Mouse (Mus musculus) CH12.LX (cell line): ENCODE measurements at regions not wholly inside any gene's neighbourhood (a gene's known extent, or its start where the extent isn't known, plus 50 kb on each side); places are given as distances from the start of the nearest gene placed in this dataset.

Experiments used
- DNase-seq: peaks from one replicate; pipeline ENCODE4 v3.0.0-alpha.2; 2013; ENCODE audit errors: extremely low read depth
- H3K27ac ChIP-seq: 2 replicates; pipeline ENCODE4 v1.5.1; 2012; ENCODE audit warnings: low read depth, mild to moderate bottlenecking, control low read depth, moderate library complexity; ENCODE audit not compliant: insufficient read depth
- H3K27me3 ChIP-seq: replicated peaks from 2 replicates; pipeline ENCODE3; 2012; ENCODE audit warnings: inconsistent platforms
- H3K36me3 ChIP-seq, 2 experiments: replicated peaks in 1 of 2; 2 replicates each; pipeline versions ENCODE3 to v1.6.1; 2012; ENCODE audit warnings: inconsistent platforms in 1 of 2, low read length in 1 of 2, mild to moderate bottlenecking in 1 of 2, mixed read lengths in 1 of 2, moderate library complexity in 1 of 2; ENCODE audit not compliant: control insufficient read depth in 1 of 2, insufficient read depth in 1 of 2
- H3K4me1 ChIP-seq, 2 experiments: 2 replicates each; pipeline ENCODE4 v1.6.1; 2012; ENCODE audit warnings: inconsistent platforms in 1 of 2, moderate library complexity in 1 of 2; ENCODE audit not compliant: insufficient read depth in 2 of 2, control insufficient read depth in 1 of 2
- H3K4me2 ChIP-seq: 2 replicates; pipeline ENCODE4 v1.6.1; 2012; ENCODE audit warnings: low read depth, mild to moderate bottlenecking, control low read depth; ENCODE audit not compliant: poor library complexity, insufficient read depth, severe bottlenecking
- H3K4me3 ChIP-seq, 3 experiments: fragments of 150-350 bp in 1 of 3; sonication (generic) in 1 of 3; replicated peaks in 1 of 3; 2 replicates each; pipeline versions ENCODE3 to v1.5.1; 2011 to 2012; ENCODE audit warnings: low read depth in 2 of 3, low read length in 2 of 3, mild to moderate bottlenecking in 2 of 3, moderate library complexity in 2 of 3, control low read depth in 1 of 3, improper control_type of control experiment in 1 of 3, inconsistent platforms in 1 of 3, mixed read lengths in 1 of 3; ENCODE audit not compliant: poor library complexity in 1 of 3
- H3K79me2 ChIP-seq: replicated peaks from 2 replicates; pipeline ENCODE4 v1.6.1; 2012; ENCODE audit warnings: mild to moderate bottlenecking, moderate library complexity; ENCODE audit not compliant: control insufficient read depth, poor library complexity, insufficient read depth, severe bottlenecking; ENCODE audit errors: extremely low read depth
- H3K9ac ChIP-seq: 2 replicates; pipeline ENCODE4 v1.6.1; 2012; ENCODE audit warnings: low read depth, mild to moderate bottlenecking, control low read depth, moderate library complexity; ENCODE audit not compliant: insufficient read depth
- H3K9me3 ChIP-seq: replicated peaks from 2 replicates; pipeline ENCODE3; 2012; ENCODE audit warnings: low read length, inconsistent platforms, mixed read lengths
- BHLHE40 ChIP-seq: IDR thresholded peaks from 2 replicates; pipeline ENCODE4 v1.6.1; 2011; ENCODE audit warnings: mild to moderate bottlenecking, low read depth, low read length, improper control_type of control experiment
- CHD2 ChIP-seq: IDR thresholded peaks from 2 replicates; pipeline ENCODE4 v1.6.1; 2011; ENCODE audit warnings: low read length, improper control_type of control experiment
- CTCF ChIP-seq, 2 experiments: IDR thresholded peaks in 1 of 2; conservative IDR thresholded peaks in 1 of 2; 2 replicates each; pipeline ENCODE4 v1.5.1; 2011 to 2012; ENCODE audit warnings: low read depth in 2 of 2, low read length in 2 of 2, improper control_type of control experiment in 1 of 2, inconsistent platforms in 1 of 2, mild to moderate bottlenecking in 1 of 2, moderate library complexity in 1 of 2
- E2F4 ChIP-seq: IDR thresholded peaks from 2 replicates; pipeline ENCODE4 v1.6.1; 2011; ENCODE audit warnings: low read depth, low read length, improper control_type of control experiment; ENCODE audit not compliant: insufficient replicate concordance
- ELF1 ChIP-seq: IDR thresholded peaks from 2 replicates; pipeline ENCODE4 v1.6.1; 2014; ENCODE audit warnings: low read depth, mild to moderate bottlenecking, inconsistent platforms, low read length, improper control_type of control experiment
- EP300 ChIP-seq: IDR thresholded peaks from 2 replicates; pipeline ENCODE4 v1.6.1; 2011; ENCODE audit warnings: low read length, improper control_type of control experiment
- ETS1 ChIP-seq: conservative IDR thresholded peaks from 2 replicates; pipeline ENCODE4 v1.6.1; 2012; ENCODE audit warnings: low read depth, mild to moderate bottlenecking, inconsistent platforms, low read length, improper control_type of control experiment, moderate library complexity
- JUND ChIP-seq: conservative IDR thresholded peaks from 2 replicates; pipeline ENCODE4 v1.6.1; 2011; ENCODE audit warnings: low read depth, low read length, improper control_type of control experiment
- MAZ ChIP-seq: IDR thresholded peaks from 2 replicates; pipeline ENCODE4 v1.6.1; 2012; ENCODE audit warnings: low read depth, mild to moderate bottlenecking, inconsistent platforms, low read length, improper control_type of control experiment, moderate library complexity
- MEF2A ChIP-seq: IDR thresholded peaks from 2 replicates; pipeline ENCODE4 v1.6.1; 2014; ENCODE audit warnings: low read depth, mild to moderate bottlenecking, inconsistent platforms, low read length, improper control_type of control experiment, borderline replicate concordance
- MYC ChIP-seq: IDR thresholded peaks from 2 replicates; pipeline ENCODE4 v1.6.1; 2011; ENCODE audit warnings: low read depth, mild to moderate bottlenecking, improper control_type of control experiment, low read length
- POLR2AphosphoS2 ChIP-seq: IDR thresholded peaks from 2 replicates; pipeline ENCODE4 v1.6.1; 2011; ENCODE audit warnings: low read depth, low read length, improper control_type of control experiment
- RCOR1 ChIP-seq: conservative IDR thresholded peaks from 2 replicates; pipeline ENCODE4 v1.6.1; 2012; ENCODE audit warnings: low read depth, mild to moderate bottlenecking, inconsistent platforms, low read length, improper control_type of control experiment
- SMC3 ChIP-seq: IDR thresholded peaks from 2 replicates; pipeline ENCODE4 v1.6.1; 2011; ENCODE audit warnings: low read depth, low read length, improper control_type of control experiment
- ZKSCAN1 ChIP-seq: IDR thresholded peaks from 2 replicates; pipeline ENCODE4 v1.6.1; 2012; ENCODE audit warnings: low read depth, inconsistent platforms, low read length, improper control_type of control experiment, borderline replicate concordance
- ZMIZ1 ChIP-seq: IDR thresholded peaks from 2 replicates; pipeline ENCODE4 v1.6.1; 2012; ENCODE audit warnings: low read depth, mild to moderate bottlenecking, inconsistent platforms, low read length, improper control_type of control experiment
- dilution Hi-C: fragments of 300-500 bp; cut with MboI; formaldehyde crosslinking; loops from 2 replicates; pipeline ENCODE4 v1.14.3; 2020; ENCODE audit warnings: low sequenced_read_pairs; ENCODE audit not compliant: extremely low pct_unique_long_range_greater_than_20kb, extremely low pct_ligation_motif_present
- in situ Hi-C: fragments of 300-500 bp; cut with MboI; formaldehyde crosslinking; loops from 3 replicates; pipeline ENCODE4 v1.14.3; 2019; ENCODE audit warnings: low sequenced_read_pairs, low pct_ligation_motif_present, low pct_unique_long_range_greater_than_20kb, mixed read lengths

GRCm38 (mm10) chr13:51946171-51946570, 99.7 kb downstream of the Gadd45g start:
- no peaks in the 10 kb centered on the region for H3K27me3 ChIP-seq
- no peaks in the 10 kb centered on the region for H3K9me3 ChIP-seq
- no peak overlapping the region for H3K4me3 ChIP-seq
- no peaks in the 10 kb centered on the region for H3K79me2 ChIP-seq
- in situ Hi-C loops (no loop called here), dilution Hi-C loops (no loop called here)
- H3K9ac ChIP-seq: no peak overlapping the region
- DNase-seq: peak; percentile 30
- no peaks in the 10 kb centered on the region for H3K36me3 ChIP-seq
- no peak overlapping the region for H3K4me2 ChIP-seq
- H3K4me1 ChIP-seq: peaks cover 11 to 48% of the 10 kb centered on the region in 2 experiments
- no peak overlapping the region for H3K27ac ChIP-seq
- TF ChIP-seq BHLHE40 (peak; percentile 23; the same call in 1 of the 2 replicates), POLR2AphosphoS2 (no peak), MYC (0 out of 2 replicates have a peak, but pooled peaks have one; percentile 28), ETS1 (no peak), MEF2A (peak; percentile 59; the same call in 1 of the 2 replicates), E2F4 (no peak), ELF1 (peak; percentile 58; the same call in 1 of the 2 replicates)

- in situ Hi-C loops: no loop called here
- Histone ChIP-seq H3K9ac (no peak overlapping the region), H3K27me3 (no peaks in the 10 kb centered on the region), H3K4me1 (peaks cover 11 to 25% of the 10 kb centered on the region in 2 experiments), H3K4me3 (no peak overlapping the region), H3K27ac (no peak overlapping the region), H3K79me2 (no peaks in the 10 kb centered on the region), H3K36me3 (no peaks in the 10 kb centered on the region), H3K4me2 (no peak overlapping the region), H3K9me3 (no peaks in the 10 kb centered on the region)
- TF ChIP-seq CTCF (conservative IDR thresholded peaks at IDR 0.05 in 1 of 2, IDR thresholded peaks at IDR 0.05 in 1 of 2; ENCODE audit: low read depth in 2 of 2, low read length in 2 of 2) (no peak), EP300 (no peak), CHD2 (no peak)
- DNase-seq: no peak
- dilution Hi-C loops: no loop called here
Measured at GRCm38 (mm10) chr13:51948896-51949295, 102.4 kb downstream of the Gadd45g start.

GRCm38 (mm10) chr13:51951506-51952038, 105.1 kb downstream of the Gadd45g start:
- Histone ChIP-seq H3K79me2 (no peaks in the 10 kb centered on the region), H3K4me2 (no peak overlapping the region), H3K36me3 (no peaks in the 10 kb centered on the region), H3K4me1 (peaks cover 0 to 9% of the 10 kb centered on the region in 2 experiments; a peak in 2 of 4 replicates), H3K9me3 (no peaks in the 10 kb centered on the region), H3K9ac (no peak overlapping the region), H3K4me3 (no peak overlapping the region), H3K27me3 (no peaks in the 10 kb centered on the region), H3K27ac (no peak overlapping the region)
- dilution Hi-C loops (no loop called here), in situ Hi-C loops (no loop called here)
- TF ChIP-seq POLR2AphosphoS2 (no peak), JUND (no peak), ZMIZ1 (no peak), ZKSCAN1 (no peak), MAZ (no peak), RCOR1 (no peak), SMC3 (no peak), MYC (no peak), E2F4 (no peak)
- no peak for DNase-seq
